ENCODE assay signal across 26 mouse cellular contexts in the genomic region with DNA sequence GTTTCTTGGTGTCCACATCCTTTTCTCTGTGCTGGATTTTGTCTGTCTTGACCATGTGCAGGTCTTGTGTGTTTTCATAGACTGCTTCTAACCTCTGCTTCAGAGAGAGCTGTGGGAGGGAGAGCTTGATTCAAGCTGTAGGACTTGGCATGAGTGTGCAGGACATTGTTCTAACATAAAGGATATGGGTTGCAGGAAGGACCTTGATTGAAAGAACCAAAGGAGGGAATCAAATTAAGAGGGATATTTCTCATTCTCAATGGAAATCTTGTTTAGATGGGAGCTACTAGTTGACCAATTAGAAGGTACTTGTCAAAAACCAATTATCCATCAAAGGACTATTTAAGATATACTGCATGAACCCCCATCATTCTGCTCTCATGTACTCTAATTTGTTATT.
DNase-seq lines count a peak whose midpoint lies in the region; ATAC-seq and TF ChIP-seq lines count a peak whose summit lies in the region.
"Had no signal": no experiment of that assay in that cellular context is flagged by ENCODE, and none has a peak within 500 bp of the region (broad histone marks: within the 10 kb centered on the region; RNA-seq: fewer than 3 reads in every experiment).

No protein-coding gene starts in this region.

- TF ChIP-seq CTCF in forebrain, postnatal 0 days (IDR thresholded peaks at IDR 0.05; ENCODE audit: low read depth) = no peak
- TF ChIP-seq CTCF in brain, embryonic 14.5 days (IDR thresholded peaks at IDR 0.05; ENCODE audit: borderline replicate concordance, extremely low read depth, insufficient read depth, insufficient read length) = no peak

- no peak for TF ChIP-seq POLR2A in brain, embryonic 14.5 days (IDR thresholded peaks at IDR 0.05; ENCODE audit: borderline replicate concordance, extremely low read depth, insufficient read depth, insufficient read length, poor library complexity, severe bottlenecking)

- no peaks in the 10 kb centered on the region for H3K36me3 ChIP-seq in forebrain, embryonic 11.5 days (ENCODE audit: control insufficient read depth, insufficient read depth, low read length)
- H3K36me3 ChIP-seq in forebrain, postnatal 0 days (ENCODE audit: insufficient read depth) = no peaks in the 10 kb centered on the region
- H3K36me3 ChIP-seq in forebrain, embryonic 14.5 days (ENCODE audit: control insufficient read depth, insufficient read depth, low read length) = no peaks in the 10 kb centered on the region
- H3K36me3 ChIP-seq in forebrain, embryonic 16.5 days (ENCODE audit: control insufficient read depth, insufficient read depth) = no peaks in the 10 kb centered on the region
- no peaks in the 10 kb centered on the region for H3K36me3 ChIP-seq in midbrain, embryonic 10.5 days
- H3K36me3 ChIP-seq: embryonic facial prominence, embryonic 13.5 days; embryonic facial prominence, embryonic 15.5 days; G1E had no signal

- H3K9me3 ChIP-seq in forebrain, embryonic 11.5 days (ENCODE audit: control insufficient read depth, low read length) = no peaks in the 10 kb centered on the region
- H3K9me3 ChIP-seq in forebrain, postnatal 0 days (ENCODE audit: low read length) = no peaks in the 10 kb centered on the region
- H3K9me3 ChIP-seq in forebrain, embryonic 14.5 days (replicated peaks; ENCODE audit: control insufficient read depth, low read length) = no peaks in the 10 kb centered on the region
- H3K9me3 ChIP-seq in forebrain, embryonic 16.5 days (ENCODE audit: control insufficient read depth, low read length) = no peaks in the 10 kb centered on the region
- no peaks in the 10 kb centered on the region for H3K9me3 ChIP-seq in midbrain, embryonic 10.5 days (replicated peaks)
- H3K9me3 ChIP-seq: embryonic facial prominence, embryonic 13.5 days; embryonic facial prominence, embryonic 15.5 days; G1E had no signal

- no peak overlapping the region for H3K9ac ChIP-seq in forebrain, embryonic 11.5 days (ENCODE audit: low read length)
- H3K9ac ChIP-seq in forebrain, postnatal 0 days = no peak overlapping the region
- no peak overlapping the region for H3K9ac ChIP-seq in forebrain, embryonic 14.5 days (ENCODE audit: low read length)
- H3K9ac ChIP-seq in forebrain, embryonic 16.5 days (replicated peaks; ENCODE audit: low read depth, low read length) = no peak overlapping the region
- H3K9ac ChIP-seq: embryonic facial prominence, embryonic 13.5 days; embryonic facial prominence, embryonic 15.5 days had no signal

- no peak overlapping the region for H3K4me3 ChIP-seq in forebrain, embryonic 11.5 days (ENCODE audit: low read depth, low read length)
- no peak overlapping the region for H3K4me3 ChIP-seq in forebrain, postnatal 0 days (ENCODE audit: low read depth, low read length)
- H3K4me3 ChIP-seq in forebrain, embryonic 14.5 days (ENCODE audit: low read depth, low read length) = no peak overlapping the region
- H3K4me3 ChIP-seq in forebrain, embryonic 16.5 days (replicated peaks; ENCODE audit: low read length) = no peak overlapping the region
- no peak overlapping the region for H3K4me3 ChIP-seq in midbrain, embryonic 10.5 days
- H3K4me3 ChIP-seq: embryonic facial prominence, embryonic 13.5 days; embryonic facial prominence, embryonic 15.5 days; erythroblast, embryonic 14.5 days had no signal

- no peaks in the 10 kb centered on the region for H3K4me1 ChIP-seq in forebrain, embryonic 11.5 days (replicated peaks; ENCODE audit: control insufficient read depth, insufficient read depth, low read length)
- H3K4me1 ChIP-seq in forebrain, postnatal 0 days (ENCODE audit: insufficient read depth) = no peaks in the 10 kb centered on the region
- no peaks in the 10 kb centered on the region for H3K4me1 ChIP-seq in forebrain, embryonic 14.5 days (ENCODE audit: control insufficient read depth, insufficient read depth, low read length)
- H3K4me1 ChIP-seq in forebrain, embryonic 16.5 days (replicated peaks; ENCODE audit: control insufficient read depth, insufficient read depth, low read length) = no peaks in the 10 kb centered on the region
- H3K4me1 ChIP-seq in midbrain, embryonic 10.5 days = no peaks in the 10 kb centered on the region; the same call in 1 of the 2 replicates
- H3K4me1 ChIP-seq: embryonic facial prominence, embryonic 13.5 days; embryonic facial prominence, embryonic 15.5 days had no signal

- H3K4me2 ChIP-seq in forebrain, embryonic 11.5 days (ENCODE audit: low read depth, low read length, severe bottlenecking) = no peak overlapping the region
- no peak overlapping the region for H3K4me2 ChIP-seq in forebrain, postnatal 0 days (ENCODE audit: low read depth)
- no peak overlapping the region for H3K4me2 ChIP-seq in forebrain, embryonic 14.5 days (ENCODE audit: low read length)
- no peak overlapping the region for H3K4me2 ChIP-seq in forebrain, embryonic 16.5 days (ENCODE audit: low read length)
- H3K4me2 ChIP-seq: embryonic facial prominence, embryonic 13.5 days; embryonic facial prominence, embryonic 15.5 days had no signal

- no peak for DNase-seq in forebrain, embryonic 11.5 days (ENCODE audit: low spot score)
- DNase-seq in forebrain, postnatal 0 days = no peak
- peak; percentile 84 for DNase-seq in brain, embryonic 14.5 days (ENCODE audit: low read depth)
- peak; percentile 63 for DNase-seq in forebrain, embryonic 14.5 days (ENCODE audit: low spot score)
- no peak for DNase-seq in kidney, postnatal 36 days
- DNase-seq in midbrain, embryonic 10.5 days (ENCODE audit: low spot score) = no peak
- DNase-seq: adrenal gland, adult 8-10 months; adrenal gland, postnatal 14 days; adrenal gland, postnatal 36 days; B cell, adult 2 months; cerebellum, adult 11 months; cerebellum, adult 18-20 months; cerebellum, adult 8-10 months; cerebellum, adult 9-11 months; cerebellum, postnatal 14 days; cerebellum, postnatal 36 days; embryo, embryonic 11 days had no signal

- peak; percentile 23; the same call in 1 of the 2 replicates for ATAC-seq in forebrain, embryonic 11.5 days (replicated peaks; ENCODE audit: low FRiP score)
- no peak for ATAC-seq in forebrain, postnatal 0 days
- peak; percentile 49 for ATAC-seq in forebrain, embryonic 14.5 days
- ATAC-seq in forebrain, embryonic 16.5 days = peak; percentile 37
- ATAC-seq: activated CD4-positive, CD25-positive, alpha-beta regulatory T cell, adult 4 months; CD4-positive, CD25-positive, alpha-beta regulatory T cell, adult 4 months; Patski had no signal

- H3K27me3 ChIP-seq in forebrain, embryonic 11.5 days (ENCODE audit: control insufficient read depth, insufficient read depth, low read length) = peaks cover 11% of the 10 kb centered on the region; the same call in 1 of the 2 replicates
- H3K27me3 ChIP-seq in forebrain, postnatal 0 days (ENCODE audit: insufficient read depth, low read length) = no peaks in the 10 kb centered on the region
- H3K27me3 ChIP-seq in forebrain, embryonic 14.5 days (replicated peaks; ENCODE audit: control insufficient read depth, insufficient read depth, low read length) = no peaks in the 10 kb centered on the region
- H3K27me3 ChIP-seq in forebrain, embryonic 16.5 days (replicated peaks; ENCODE audit: control insufficient read depth, insufficient read depth, low read length) = no peaks in the 10 kb centered on the region
- peaks cover 14% of the 10 kb centered on the region for H3K27me3 ChIP-seq in midbrain, embryonic 10.5 days (ENCODE audit: low read depth, poor library complexity, severe bottlenecking)
- H3K27me3 ChIP-seq: CH12.LX; embryonic facial prominence, embryonic 13.5 days; embryonic facial prominence, embryonic 15.5 days; Patski had no signal

- H3K27ac ChIP-seq in forebrain, embryonic 11.5 days (ENCODE audit: low read depth, low read length) = no peak overlapping the region
- no peak overlapping the region for H3K27ac ChIP-seq in forebrain, postnatal 0 days (ENCODE audit: low read depth, low read length)
- no peak overlapping the region for H3K27ac ChIP-seq in forebrain, embryonic 14.5 days (ENCODE audit: low read depth, low read length)
- no peak overlapping the region for H3K27ac ChIP-seq in forebrain, embryonic 16.5 days (ENCODE audit: low read length)
- no peak overlapping the region for H3K27ac ChIP-seq in midbrain, embryonic 10.5 days (replicated peaks)
- H3K27ac ChIP-seq: embryonic facial prominence, embryonic 13.5 days; embryonic facial prominence, embryonic 15.5 days had no signal

Comparison
In these comparisons a context has a peak if more than half of its experiments do, and no peak if none do; other contexts are left out.
1. DNase-seq: peak in brain, embryonic 14.5 days (single experiment) and forebrain, embryonic 14.5 days (single experiment); none in forebrain, embryonic 11.5 days (single experiment), forebrain, postnatal 0 days (single experiment), kidney, postnatal 36 days (0 of 2) and midbrain, embryonic 10.5 days (single experiment).